Mouse (Mus musculus): ENCODE data around the gene Usp16.
"Not testable (repeated sequence)": the region's sequence is repeated elsewhere in the genome, so short reads cannot be mapped to it uniquely, and the experiment has no call there.

The Usp16 gene

GRCm38 (mm10) chr16:87486739-87487138 is 32.2 kb downstream of the Usp16 start:
- no peak for DNase-seq (ENCODE audit: low read depth, low spot score)

GRCm38 (mm10) chr16:87488605-87489004 is 34.1 kb downstream of the Usp16 start:
- no peak for DNase-seq (ENCODE audit: low read depth, low spot score)

DNA sequence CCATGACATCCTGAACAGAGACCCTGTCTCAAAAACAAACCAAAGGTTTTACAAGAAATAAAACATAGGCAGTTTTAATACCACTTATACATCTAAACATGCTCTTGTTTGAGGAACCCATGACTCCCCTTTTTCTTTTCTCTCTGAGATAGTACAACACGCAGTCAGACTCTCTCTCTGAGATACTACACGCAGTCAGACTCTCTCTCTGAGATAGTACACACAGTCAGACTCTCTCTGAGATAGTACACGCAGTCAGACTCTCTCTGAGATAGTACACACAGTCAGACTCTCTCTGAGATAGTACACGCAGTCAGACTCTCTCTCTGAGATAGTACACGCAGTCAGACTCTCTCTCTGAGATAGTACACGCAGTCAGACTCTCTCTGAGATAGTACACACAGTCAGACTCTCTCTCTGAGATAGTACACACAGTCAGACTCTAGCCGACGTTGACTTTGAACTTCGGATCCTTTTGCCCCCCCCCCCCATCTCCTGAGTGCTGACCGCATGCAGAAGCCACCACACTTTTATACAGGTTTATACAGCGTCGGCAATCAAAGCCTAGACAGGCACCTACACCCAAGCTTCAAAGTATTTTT is 37.8 kb downstream of the Usp16 start:
- not testable (repeated sequence) for DNase-seq (ENCODE audit: low read depth, low spot score)

GRCm38 (mm10) chr16:87494955-87495655 is 40.6 kb downstream of the Usp16 start:
- DNase-seq (ENCODE audit: low read depth, low spot score): no peak

DNA sequence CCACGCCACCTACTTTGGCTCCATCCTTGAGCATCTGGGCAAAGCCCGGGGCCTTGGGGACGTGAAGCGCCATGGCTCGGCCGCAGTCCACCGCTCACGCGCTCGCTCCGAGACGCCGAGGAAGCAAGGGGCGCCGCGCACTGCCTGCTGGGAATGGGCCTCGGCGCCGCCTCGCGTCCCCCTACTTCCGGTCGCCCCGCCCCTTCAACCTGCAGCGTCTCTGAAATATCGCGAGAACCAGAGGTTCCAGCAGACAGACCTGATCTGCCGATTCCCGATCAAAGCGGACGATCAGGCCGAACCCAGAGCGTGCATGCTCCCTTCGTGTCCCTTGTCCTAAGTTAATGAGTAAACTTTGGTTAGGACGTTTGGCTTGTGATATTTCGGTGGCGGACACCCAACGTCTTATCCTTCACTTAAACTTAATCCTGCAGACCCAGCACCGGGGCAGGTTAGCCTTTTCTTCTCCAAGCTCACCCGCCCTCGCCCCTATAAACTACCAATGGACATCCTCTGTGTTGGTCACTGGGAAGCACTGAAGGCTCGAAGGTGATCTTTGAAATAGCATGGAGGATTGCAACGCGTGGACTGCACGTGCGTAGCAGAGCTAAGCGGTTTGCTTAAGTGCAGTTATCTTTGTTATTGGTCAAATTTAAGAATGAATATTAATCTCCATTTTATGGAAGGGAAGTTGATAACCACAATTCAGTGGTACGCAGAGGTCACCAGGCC is 41.4 kb downstream of the Usp16 start, which contains the start of gene Cct8:
Gene Cct8 (minus strand): TSS at position 158 of the 732 bp plus-strand sequence.
- DNase-seq (ENCODE audit: low read depth, low spot score): peak; percentile 98

DNA sequence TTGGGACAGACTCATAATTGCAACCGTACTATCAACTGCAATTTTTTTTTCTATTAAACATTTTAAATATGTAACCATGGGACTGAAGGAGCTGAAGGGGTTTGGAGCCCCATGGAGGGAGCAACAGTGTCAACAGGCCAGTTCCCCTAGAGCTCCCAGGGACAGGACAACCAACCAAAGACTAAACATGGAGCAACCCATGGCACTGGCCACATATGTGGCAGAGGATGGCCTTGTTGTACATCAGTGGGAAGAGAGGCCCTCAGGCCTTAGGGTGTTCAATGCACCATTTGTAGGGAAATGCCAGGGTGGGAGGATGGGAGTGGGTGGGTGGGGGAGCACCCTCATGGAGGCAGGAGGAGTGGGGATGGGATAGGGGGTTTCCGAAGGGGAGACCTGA is 42.2 kb downstream of the Usp16 start:
- no peak for DNase-seq (ENCODE audit: low read depth, low spot score)

GRCm38 (mm10) chr16:87497171-87497570 is 42.7 kb downstream of the Usp16 start:
- no peak for DNase-seq (ENCODE audit: low read depth, low spot score)

DNA sequence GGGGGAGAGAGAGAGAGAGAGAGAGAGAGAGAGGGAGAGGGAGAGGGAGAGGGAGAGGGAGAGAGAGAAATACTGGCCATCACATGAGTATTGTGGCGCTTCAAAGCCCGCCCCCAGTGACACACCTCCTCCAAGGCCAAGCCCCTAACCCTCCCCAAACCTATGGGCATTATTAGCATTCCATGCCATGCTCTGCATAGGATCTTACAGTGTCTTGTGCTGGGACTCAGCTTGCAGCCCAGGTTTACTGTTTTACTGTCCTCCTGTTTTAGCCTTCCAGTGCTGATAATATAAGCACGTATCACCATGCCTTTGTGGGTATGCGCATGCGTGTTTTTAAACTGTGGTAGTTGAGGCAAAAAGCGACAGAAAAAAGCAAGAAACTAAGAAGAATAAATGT is 45.1 kb downstream of the Usp16 start:
- peak; percentile 29 for DNase-seq (ENCODE audit: low read depth, low spot score)

DNA sequence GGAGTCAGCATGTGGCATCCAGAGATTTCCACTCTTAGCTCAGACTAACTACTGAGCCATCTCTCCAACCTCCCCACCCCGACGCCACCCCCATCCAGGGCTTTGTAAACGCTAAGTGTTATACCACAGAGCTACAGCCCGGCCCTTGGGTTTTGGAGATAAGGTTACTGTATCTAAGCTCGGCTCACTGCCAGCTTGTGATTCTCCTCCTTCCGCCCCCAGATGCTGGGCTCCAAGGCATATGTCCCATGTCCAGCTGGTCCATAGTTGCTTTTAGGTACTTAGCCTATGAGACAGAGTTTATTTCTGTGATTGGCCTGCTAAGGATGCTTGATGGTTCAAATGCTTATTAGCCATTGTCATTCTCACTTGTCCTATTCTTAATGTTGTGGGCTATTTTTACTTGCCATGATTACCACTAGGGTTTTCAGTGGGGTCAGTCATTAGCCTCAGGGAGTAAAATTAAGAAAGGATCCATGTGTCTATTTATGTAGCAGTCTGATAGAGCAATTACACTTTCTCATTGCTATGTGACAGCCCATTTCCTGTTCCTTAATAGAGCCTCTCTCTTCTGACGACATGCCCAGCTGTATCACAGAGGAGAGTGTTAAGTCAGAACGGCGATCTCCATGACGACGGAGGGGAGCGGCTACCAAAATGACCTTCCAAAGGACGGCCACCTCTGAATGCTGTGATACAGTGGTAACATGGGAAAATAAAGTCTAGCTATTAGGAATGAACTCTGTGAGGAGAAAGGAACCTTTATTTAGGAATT is 47.0 kb downstream of the Usp16 start:
- peak; percentile 68 for DNase-seq (ENCODE audit: low read depth, low spot score)

- no peak for DNase-seq (ENCODE audit: low read depth, low spot score)
Observed at GRCm38 (mm10) chr16:87511706-87512105, 57.2 kb downstream of the Usp16 start.

DNA sequence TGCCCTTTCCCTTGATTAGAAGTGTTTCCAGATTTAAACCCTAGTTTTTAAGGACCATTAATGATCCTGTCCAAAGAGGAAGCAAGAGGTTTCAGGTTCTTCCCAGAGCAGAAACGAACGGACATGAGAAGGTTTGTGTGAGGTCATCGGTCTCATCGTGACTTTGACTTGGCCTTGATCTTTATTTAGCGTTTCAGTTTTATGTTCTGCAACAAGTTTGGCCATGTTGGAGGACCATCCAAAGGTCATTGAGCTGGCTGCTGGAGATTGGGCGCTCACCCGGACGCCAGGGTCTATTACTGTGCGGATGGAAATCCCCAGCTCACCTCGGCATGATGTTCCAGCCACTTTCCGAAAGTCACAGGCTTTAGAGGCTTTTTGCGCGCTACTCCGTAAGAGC is 57.8 kb downstream of the Usp16 start:
- no peak for DNase-seq (ENCODE audit: low read depth, low spot score)

- DNase-seq (ENCODE audit: low read depth, low spot score): no peak
Observed at GRCm38 (mm10) chr16:87524228-87524627, 69.7 kb downstream of the Usp16 start.

DNA sequence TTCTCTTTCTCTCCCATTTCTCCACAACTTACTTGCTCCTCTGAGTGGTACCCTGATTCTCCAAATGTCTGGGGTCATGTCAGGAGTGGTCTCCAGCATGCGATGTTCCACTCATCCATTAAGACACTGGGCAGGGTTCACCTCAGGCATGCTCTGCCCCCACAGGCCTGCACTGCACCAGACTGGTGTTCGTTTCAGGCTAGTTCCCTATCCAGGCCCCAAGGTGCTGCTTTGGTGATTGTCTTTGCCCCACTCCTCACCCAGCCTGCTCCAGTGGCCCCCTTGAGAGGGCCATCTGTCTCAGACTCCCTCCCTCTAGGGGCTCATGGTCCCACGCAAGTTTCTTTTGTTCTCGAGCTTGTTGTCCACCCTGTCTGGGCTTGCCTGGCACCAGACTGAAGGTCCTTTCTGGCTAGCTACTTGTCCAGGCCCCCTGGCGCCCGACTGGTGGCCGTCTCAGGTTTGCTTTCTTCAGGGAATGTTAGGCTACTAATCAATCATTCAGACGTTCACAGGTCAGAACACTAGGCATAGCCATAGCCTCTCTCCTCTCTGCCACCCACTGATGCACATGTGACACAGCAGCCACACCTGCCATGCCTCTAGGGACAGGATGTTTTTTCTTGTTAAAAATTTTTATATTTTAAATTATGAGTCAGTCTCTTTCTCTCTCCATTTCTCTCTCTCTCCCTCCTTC is 73.2 kb downstream of the Usp16 start:
- no peak for DNase-seq (ENCODE audit: low read depth, low spot score)

DNA sequence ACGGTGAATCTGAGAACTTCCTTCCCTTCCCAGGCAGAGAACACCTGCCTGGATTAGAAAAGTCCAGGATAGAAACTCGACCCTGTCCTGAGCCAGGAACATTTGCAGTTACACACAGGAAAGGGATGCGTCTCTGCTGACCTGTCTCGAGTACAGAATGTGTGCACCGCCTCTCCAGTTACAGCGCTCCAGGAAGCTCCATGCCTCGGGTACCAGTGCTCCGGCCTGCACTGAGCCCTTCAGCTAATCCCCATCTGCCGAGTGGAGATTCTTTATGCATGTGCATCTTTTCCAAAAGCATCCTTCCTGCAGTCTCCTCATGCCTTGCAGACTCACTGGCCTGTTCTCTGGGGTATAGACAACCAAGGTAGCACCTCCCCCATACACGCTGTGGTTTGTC is 74.3 kb downstream of the Usp16 start:
- no peak for DNase-seq (ENCODE audit: low read depth, low spot score)

All from ES-CJ7 (cell line).